Mouse (Mus musculus): ENCODE measurements around the gene Magi1.
"Not testable (repeated sequence)": the region's sequence is repeated elsewhere in the genome, so short reads cannot be mapped to it uniquely, and the experiment has no call there.

Gene Magi1

DNA sequence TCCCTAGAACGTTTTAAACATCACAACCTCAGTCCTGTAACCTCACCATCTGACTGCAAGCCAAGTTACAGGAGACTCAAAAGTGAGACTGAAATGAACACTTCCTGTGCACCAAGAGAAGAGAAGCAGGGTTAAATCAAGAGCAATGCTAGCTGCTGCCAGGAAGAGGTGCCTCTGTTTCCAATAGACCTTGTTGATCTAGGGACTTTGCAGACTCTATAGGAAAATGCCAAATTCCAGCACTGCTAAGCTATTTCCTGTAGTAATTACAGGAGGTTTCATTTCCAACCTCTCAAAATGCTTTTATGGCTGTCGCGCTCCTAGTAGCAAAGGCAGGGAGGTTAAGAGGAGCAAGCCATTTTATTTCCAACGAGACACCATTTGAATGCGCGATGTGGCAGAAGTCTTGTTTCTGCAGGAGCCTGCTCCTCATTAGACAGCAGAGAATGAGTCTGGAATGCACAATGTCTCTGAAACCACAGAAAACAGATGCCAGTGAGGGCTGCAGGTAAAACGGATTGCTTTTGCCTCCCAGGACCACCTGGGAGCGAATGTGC lies 222.2 kb downstream of the Magi1 start:
- no peak for DNase-seq (ENCODE audit: low spot score in 2 of 2)

DNA sequence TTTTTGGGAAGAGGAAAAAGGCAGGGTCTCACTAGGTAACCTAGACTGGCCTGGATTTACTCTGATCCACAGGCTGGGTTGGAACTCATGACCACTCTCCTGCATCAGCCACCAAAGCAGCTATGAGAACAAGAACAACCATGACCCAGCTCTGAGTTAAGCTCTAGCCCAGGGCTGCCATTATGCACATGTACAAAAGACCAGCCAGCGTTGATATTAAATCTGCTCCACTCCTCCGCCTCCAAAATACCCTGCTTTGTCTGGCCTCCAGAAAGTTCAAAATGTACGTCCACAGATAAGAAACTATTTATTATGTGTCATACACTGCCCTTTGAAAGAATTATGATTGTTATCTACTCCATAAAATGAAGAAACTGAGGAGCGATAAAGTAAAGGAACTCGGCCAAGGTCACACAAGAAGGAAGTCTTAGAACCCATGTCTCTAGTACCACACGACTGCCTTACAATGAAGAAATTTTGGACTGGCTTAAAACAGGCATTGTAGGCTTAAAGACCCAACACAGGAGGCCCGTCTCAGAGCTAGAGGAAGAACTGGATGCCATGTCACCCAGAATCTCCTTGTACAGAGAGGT lies 223.0 kb downstream of the Magi1 start:
- no peak for DNase-seq (ENCODE audit: low spot score in 2 of 2)

DNA sequence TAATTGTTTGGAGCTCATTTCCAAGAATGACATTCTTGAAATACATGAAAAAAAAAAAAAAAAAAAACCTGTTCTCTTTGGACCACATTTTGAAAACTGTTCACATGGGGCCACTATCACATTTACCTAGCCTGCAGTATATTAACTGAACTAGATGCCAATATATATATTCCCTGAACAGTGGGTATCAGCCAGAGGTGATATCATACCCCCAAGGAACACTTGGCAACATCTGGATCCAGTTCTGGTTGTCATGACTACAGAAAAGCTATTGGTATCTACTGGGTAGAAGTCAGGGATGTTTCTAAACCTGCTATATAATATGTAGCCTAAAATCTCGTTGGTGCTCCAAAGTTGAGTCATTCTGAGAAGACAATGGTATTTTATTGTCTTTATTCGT lies 224.6 kb downstream of the Magi1 start:
- no peak for DNase-seq (ENCODE audit: low spot score in 2 of 2)

DNA sequence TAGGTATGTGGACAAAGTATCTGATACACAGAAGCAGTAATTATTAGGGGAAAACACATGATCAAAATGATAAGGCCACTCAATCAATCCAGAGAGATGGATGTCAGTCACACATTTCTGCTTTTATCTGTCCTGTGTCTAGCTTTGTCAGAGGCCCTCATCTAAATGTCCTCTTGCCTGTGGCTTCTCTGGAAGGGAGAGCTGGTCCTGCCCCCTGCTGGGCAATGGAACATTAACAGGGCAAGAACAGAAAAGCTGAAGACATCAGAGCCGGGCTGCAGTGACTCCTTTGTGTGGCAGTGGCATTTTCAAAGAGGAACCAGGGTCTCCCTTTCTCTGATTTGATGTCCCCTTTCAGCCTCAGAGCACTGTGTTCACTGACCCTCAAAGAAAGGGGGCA lies 229.8 kb downstream of the Magi1 start:
- no peak for DNase-seq (ENCODE audit: low spot score in 2 of 2)

DNA sequence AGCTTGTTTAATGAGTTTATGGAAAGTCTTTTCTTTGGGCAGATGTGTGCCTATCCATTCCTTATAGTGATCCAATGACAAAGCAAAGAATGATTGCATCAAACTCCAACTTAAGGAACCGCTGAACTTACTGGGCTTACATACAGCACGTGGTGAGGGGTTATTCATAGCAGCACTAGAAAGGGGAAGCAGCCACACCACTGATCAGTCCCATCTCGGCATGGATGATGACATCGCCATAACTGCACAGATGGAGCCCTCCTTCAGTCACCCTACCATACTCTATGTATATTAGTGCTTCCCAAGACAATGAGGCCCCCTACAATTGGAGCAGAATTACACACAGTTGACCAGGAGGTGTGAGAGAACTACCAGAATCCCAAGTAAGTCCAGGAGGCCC lies 238.5 kb downstream of the Magi1 start:
- no peak for DNase-seq (ENCODE audit: low spot score in 2 of 2)

DNA sequence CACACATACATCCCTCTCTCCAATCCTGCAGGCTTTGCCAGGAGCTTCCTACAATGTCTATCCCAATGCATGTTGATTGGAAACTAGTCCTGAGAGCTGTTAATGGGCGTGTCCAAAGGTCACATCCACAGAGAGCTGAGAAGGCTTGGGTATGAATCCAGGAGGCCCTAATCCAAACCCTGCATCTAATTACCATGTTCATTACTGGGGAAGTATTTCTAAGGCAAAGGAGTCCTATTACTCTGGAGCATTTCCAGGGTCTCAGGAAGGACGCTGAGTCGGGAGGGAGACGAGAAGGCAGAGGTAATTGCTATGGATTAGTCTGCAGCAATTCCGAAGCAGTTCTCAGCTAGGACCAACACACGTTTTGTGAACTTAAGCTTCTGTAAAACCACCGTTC lies 240.3 kb downstream of the Magi1 start:
- DNase-seq (ENCODE audit: low spot score in 2 of 2), result no peak

DNA sequence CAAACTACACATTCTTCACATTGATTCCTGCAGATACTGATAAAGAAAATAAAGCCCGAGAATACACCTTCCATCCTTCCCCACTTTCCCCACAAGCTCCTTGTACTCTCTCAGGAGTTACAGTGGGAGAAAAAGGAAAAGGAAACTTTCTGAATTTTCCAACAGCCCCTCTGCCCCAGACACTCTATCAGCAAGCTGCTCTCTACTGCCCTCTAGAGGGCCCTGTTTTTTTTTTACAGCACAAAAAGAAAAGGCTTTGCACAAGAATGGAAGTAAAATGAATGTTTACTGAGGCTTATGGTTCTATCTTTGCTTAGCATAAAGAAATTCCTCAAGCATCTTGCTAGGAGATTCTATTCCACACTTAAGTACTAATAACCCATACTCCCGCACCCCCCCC lies 243.6 kb downstream of the Magi1 start:
- no peak for DNase-seq (ENCODE audit: low spot score in 2 of 2)

DNA sequence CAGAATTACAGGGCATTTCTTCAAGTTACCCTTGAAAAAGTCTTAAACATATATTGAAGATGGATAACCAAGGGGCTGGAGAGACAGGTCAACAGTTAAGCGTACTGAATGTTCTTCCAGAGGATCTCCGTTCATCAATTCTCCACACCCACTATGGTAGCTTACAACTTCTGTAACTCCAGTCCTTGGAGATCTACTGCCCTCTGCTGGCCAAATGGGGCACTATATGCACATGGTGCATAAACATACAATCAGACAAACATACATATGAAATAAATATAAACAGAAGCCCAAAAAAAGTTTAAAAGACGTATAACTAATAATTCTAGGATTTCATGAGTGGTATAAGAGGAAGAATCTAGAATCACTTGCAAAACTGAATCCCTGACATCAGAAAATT lies 244.8 kb downstream of the Magi1 start:
- DNase-seq (ENCODE audit: low spot score in 2 of 2), result no peak

DNA sequence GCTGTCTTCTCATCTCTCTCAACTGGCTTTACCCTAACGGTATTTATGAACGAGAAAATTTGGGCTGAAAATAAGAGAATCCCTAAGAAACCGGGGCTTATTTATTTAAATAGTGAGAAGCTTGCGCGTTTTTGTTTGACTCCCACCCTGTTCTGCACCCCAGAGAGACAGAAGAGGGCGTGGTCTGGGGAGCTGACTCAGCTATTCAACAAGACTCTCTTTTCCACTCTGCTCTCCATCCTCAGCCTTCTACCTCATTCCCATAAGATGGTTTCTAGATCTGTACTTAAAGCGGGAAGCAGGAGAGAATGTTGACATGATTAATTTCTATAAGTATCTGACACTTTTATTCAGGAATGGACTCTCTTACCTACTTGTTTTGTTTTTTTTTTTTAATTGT lies 247.2 kb downstream of the Magi1 start:
- DNase-seq (ENCODE audit: low spot score in 2 of 2), result no peak

DNA sequence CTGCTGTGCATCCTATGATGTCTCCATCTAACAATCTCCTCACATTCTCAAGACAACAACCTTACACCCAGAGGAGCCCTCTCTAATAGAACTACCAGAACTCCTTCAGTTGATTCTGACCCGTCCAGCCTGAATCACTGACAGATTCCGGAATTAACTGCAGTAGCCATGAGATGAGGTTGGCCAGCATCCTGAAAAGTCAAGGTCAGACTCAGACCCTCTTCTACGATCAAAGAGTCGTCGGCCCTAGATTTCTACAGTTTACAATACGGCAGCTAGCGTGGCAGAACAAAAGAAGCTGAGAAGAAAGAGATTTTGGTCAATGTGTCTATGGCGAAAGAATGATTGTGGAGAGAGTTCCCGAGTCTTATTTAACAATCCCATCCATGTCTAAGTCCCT lies 257.4 kb downstream of the Magi1 start:
- no peak for DNase-seq (ENCODE audit: low spot score in 2 of 2)

DNA sequence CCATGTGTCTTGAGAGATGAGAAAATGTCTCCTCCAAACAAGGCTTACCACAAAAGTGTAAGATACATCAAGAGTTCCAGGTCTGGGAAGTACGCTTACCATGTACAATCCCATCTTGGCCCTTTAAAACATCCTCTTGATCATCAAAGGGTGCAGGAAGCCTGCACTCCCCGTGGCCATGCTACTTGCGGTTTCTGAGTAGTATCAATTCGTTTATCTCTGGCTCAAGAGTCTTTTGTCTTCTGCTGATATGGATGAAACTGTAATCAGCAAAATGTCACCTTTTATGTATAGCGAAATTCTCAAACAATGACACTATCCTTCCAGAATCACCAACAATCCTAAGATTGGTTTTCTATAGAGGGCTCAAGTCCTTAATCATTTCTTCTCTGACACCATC lies 261.3 kb downstream of the Magi1 start:
- no peak for DNase-seq (ENCODE audit: low spot score in 2 of 2)

DNA sequence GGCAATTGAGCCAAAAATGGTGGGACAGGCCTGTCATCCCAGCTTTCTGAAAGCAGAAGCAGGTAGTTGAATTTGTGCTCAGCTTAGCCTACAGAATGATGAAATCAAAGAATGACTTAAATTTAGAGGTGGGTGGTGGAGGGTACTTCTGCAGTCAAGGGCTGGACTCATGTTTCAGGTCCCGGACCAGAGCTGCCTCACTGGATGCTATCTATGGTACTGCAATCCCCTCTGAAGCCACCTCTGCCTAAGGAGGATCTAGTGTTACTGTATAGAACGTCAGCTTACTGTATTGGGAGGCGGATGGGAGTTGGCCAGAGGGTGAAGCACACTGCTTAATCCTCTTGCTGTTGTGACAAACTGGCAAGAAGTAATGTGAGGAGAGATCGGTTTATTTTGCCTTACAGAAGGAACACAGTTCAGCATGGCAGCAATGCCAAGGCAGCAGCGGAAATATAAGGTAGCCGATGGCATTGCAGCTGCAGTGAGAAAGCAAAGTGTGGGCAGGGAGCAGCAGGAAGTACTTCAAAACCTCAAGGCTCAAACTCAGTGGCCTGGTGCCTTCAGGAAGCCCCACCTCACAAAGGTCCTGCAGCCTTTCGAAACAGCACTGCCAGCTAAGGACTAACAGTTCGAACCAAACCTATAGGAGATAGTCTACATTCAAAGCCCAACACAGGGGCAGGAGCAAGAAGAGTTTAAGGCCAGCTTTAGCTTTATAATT lies 262.3 kb downstream of the Magi1 start:
- DNase-seq (ENCODE audit: low spot score in 2 of 2), result no peak

DNA sequence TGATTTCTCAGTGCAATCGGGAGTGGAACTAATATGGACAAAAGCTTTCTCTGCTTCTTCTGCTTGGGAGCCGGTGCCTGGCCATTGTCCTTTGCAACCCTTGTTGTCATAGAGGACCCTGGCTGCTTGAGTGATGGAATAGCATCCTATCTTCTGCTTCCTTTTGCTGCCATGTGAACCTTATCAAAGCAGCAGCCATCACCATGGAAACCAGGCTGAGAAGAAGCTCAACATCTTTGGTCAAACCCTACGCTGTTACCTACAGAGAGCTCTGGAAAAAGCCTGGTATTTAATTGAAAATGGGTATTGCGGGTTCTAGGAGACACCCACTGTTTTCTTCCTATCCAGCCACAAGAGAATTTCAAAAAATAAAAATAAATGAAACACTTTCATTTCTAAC lies 263.2 kb downstream of the Magi1 start:
- DNase-seq (ENCODE audit: low spot score in 2 of 2), result no peak

DNA sequence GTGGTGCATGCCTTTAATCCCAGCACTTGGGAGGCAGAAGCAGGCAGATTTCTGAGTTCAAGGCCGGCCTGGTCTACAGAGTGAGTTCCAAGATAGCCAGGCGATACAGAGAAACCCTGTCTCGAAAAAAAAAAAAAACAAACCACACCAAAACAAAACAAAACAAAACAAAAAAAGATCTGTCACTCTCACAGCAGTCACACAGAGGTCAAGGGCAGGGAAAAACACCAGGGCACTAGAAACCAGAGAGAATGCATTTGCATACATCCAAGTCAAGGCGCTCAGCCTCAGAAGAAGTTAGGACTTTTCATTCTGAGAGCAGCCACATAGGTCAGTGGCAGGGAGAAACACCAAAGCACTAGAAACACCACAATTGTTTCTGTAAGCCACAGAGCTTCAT lies 263.8 kb downstream of the Magi1 start:
- no peak for DNase-seq (ENCODE audit: low spot score in 2 of 2)

DNA sequence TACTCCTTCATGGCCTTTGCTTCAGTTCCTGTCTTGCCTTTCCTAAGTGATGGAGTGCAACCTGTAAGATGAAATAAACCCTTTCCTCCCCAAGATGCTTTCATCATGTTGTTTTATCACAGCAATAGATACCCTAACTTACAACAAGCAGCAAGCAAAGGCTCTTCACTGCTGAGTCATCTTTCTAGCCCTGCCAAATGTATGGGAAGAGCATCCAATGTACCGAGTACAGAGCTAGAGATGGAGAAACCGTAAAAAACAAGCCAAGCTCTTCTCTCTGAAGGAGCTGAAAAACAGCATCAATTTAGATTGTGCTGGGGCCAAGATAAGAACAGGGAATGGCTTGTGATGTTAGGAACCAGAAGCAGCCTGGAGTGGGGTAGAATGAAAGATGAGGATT lies 270.0 kb downstream of the Magi1 start:
- DNase-seq (ENCODE audit: low spot score in 2 of 2), result no peak

DNA sequence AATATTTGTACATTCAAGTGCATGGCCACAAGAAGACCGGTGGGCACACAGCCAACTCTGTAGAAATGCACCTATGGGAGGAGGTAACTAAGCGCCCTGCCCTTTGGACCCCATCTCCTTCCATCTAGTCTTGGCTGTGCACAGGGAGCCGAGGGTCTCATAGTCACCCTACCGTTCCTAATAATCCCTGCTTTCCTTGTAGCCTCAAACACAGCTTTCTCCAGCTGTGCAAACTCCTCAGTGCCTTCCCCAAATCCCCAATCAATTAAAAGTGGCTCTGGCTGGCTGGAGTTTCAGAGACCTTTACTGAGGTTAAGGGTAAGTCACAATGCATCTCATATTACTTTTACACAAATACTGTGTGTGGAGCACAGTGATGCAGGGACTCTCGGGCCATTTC lies 271.8 kb downstream of the Magi1 start:
- DNase-seq (ENCODE audit: low spot score in 2 of 2), result no peak

DNA sequence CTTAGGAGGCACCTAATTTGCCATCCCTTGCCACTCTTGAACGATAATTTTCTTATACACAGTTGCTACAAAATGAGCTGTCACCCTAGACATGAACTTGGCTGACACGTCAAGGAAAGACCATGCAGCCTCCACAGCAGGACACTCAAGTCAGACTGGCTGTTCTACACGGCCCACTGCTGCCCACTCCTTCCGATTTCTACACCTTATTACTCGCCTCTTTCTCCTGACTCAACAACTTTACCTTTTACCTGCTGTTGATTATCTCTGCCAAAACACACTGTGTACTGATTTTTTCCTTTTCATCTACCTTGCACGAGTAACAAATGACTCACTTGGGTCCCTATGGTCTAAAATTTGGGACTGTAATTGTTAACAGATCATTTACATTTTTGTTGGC lies 272.2 kb downstream of the Magi1 start:
- DNase-seq (ENCODE audit: low spot score in 2 of 2), result no peak

DNA sequence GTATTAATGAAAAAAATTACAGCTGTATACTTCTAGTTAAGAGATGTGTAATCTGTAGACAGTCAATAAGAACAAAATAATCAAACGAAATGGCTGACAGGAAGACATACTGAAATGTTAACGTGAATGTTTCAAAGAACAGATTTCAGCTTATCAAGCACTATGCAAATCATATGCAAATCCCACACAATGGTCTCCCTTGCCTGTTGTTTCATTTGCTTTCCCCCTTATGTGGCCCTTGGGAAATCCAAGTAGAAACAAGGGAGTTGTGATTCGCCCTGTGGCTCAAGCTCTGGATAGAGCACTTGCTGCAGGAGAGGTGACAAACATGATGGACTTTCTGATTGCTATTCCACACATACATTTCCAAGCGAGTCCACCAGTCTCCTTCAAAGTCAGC lies 275.1 kb downstream of the Magi1 start:
- DNase-seq (ENCODE audit: low spot score in 2 of 2), result no peak

DNA sequence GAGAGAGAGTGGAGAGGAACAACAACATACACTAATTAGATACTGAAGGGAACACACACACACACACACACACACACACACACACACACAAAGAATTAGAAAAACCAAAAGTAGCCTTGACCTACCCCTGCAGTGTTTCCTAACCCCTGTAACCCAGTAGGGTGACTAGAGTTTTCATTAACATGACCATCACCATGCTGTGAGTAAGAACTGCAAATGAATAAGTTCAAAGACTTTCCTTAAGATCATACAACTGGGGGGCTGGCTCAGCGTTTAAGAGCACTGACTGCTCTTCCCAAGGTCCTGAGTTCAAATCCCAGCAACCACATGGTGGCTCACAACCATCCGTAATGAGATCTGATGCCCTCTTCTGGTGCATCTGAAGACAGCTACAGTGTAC lies 280.1 kb downstream of the Magi1 start:
- DNase-seq (ENCODE audit: low spot score in 2 of 2), result not testable (repeated sequence)

DNA sequence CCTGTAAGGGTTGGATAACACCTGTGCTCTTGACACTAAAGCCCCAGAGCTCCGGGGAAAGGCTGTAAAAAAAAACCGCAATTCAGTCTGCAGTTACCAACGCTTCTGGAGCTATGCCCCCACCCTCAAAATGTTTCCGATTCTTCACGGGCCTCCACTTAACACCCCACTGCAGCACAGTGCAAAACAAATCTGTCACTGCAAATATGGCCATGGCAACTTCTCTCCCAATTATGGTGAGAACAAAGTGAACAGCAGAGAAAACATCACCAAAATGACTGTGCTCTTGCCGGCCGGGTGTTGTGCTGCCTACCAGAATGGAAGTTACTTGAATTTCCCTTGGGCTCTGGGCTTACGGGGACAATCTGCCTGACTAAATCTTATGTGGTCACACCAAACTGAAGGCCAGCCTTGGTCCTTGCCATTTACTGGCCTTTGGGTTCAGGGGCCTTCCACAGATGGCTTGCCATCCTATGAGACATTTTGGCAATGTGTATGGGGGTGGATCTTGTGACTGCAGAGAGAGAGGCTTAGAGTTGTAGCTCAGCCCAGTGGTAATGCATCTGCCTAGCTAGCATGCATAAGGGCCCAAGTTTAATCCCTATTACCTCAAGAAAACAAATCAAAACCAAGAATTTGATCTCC lies 286.8 kb downstream of the Magi1 start:
- DNase-seq (ENCODE audit: low spot score in 2 of 2), result no peak

DNA sequence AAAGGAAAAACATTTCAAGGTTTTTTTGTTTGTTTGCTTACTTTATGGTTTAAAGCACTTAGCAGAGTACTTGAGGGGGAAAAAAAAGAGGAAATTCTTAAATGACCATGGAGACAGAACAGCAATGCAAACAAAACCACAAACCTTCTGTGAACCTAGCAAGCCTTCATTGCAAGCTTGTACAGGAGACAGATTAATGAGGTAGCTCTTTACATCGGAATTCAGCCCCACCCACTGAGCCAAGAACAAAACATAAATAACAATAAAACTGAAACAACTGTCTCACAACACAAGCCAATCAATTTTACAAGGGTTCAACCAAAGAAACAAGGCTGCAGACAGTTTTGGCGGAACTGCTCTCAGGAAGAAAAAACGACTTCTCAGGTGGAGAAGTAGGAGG lies 296.2 kb downstream of the Magi1 start:
- no peak for DNase-seq (ENCODE audit: low spot score in 2 of 2)

DNA sequence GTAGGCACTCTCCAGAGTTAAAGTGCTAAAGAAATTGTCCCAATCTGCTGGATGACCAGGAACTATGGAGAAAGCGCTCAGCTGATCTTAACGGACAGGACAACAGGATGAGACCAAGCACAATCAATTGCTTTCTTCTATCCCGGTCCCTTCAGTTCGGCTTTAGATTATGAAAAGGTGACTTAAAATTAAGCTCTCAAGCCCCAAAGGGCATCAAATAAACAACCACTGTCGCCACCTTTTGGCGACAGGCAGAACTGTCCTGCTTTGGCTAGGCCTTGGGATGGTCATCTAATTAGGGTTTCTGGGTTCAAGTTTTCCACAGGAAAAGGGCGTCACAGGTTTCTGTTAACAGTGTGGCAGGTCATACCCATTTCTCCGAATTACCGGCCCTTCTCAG lies 298.6 kb downstream of the Magi1 start:
- DNase-seq (ENCODE audit: low spot score in 2 of 2), result no peak

DNA sequence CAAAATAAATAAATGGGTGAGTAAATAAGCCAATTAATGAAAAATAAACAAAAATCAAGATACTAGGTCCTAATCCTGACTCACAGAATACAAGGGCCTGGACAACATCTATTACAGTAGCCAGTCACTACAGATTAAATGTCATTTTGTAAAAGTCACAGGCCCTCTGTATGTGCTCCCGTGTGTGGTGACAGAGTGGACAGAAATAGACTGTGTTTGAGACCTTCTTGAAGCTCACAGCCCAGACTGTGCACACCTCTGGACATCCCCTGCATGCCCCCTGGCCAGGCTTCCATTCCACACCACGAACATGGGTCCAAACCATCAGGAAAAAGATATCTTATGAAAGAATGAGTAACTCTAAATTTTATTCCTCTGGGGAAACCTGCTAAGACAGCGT lies 300.2 kb downstream of the Magi1 start:
- DNase-seq (ENCODE audit: low spot score in 2 of 2), result no peak

Measured in urinary bladder, postnatal 4 days (tissue).